Mouse (Mus musculus): Measurements from ENCODE around the gene Ppih. TPM values are rescaled to one million over a fixed set of nuclear protein-coding genes. Genes with fewer than 3 reads are reported as not detected.
"Not testable (repeated sequence)": the region's sequence is repeated elsewhere in the genome, so short reads cannot be mapped to it uniquely, and the experiment has no call there.

Ppih gene
- polyA plus RNA-seq, 1 experiment from 2014 or later = 109 TPM

DNA sequence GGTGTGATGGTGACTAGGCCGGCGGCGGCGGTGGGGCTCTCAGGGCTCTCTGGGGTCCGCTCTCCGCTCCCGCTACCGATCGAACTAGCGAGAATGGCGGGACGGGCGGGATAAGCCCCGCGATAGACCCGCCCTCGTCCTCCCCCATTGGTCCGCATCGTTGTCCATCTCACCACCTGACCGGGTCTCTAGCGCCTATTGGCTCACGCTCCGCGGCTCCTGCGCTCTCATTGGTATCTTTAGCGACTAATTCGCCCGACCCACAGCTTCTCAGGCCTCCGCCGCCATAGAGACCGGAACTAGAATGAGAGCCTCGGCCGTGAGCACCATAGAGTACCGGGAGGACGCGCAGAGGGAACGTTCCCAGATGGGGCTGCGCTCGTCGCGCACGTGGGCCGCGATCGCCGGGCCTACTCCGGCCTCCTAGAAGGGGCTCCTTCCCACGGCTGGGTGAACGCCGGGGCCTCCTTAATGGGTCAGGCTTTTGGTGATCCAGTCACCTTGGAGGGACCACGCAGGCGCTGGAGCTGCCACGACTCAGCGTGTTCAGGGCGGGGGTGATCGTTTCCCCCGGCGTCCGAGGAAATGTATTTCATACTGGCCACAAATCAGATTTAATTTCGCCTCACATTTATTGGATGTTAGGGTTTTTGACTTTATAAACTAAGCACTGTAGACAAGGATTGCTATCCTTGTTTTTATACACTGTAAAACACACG is 25.8 kb downstream of the Ppih start, which contains the start of gene Ybx1:
TSS of gene Ybx1 (minus strand) at position 190 of the 719 bp plus-strand sequence.
- peak; percentile 99 for ATAC-seq (ENCODE audit: low FRiP score)
- Histone ChIP-seq H3K9ac (ENCODE audit: low read depth, low read length) (peak within 1 kb of the TSS; percentile 87), H3K27ac (ENCODE audit: low read depth, low read length) (peak within 1 kb of the TSS; percentile 87), H3K36me3 (ENCODE audit: control insufficient read depth, insufficient read depth, low read length) (no peaks in the 10 kb centered on the region), H3K4me3 (ENCODE audit: low read depth, low read length) (peak within 1 kb of the TSS; percentile 80), H3K4me1 (replicated peaks; ENCODE audit: control insufficient read depth, insufficient read depth, low read length) (no peaks in the 10 kb centered on the region), H3K9me3 (ENCODE audit: control insufficient read depth, low read length) (no peaks in the 10 kb centered on the region), H3K27me3 (ENCODE audit: control insufficient read depth, insufficient read depth, low read length) (no peaks in the 10 kb centered on the region), H3K4me2 (replicated peaks; ENCODE audit: low read depth, low read length) (peak within 1 kb of the TSS; percentile 78)
- peak; percentile 99 for DNase-seq (ENCODE audit: low spot score)
- under 1% methylated on average over 56 of the region's 61 CpGs for WGBS

GRCm38 (mm10) chr4:119293574-119294258 is 26.6 kb downstream of the Ppih start:
- 2% methylated on average over 52 of the region's 80 CpGs for WGBS
- Histone ChIP-seq H3K27ac (ENCODE audit: low read depth, low read length) (peak overlapping the region; percentile 86), H3K4me1 (replicated peaks; ENCODE audit: control insufficient read depth, insufficient read depth, low read length) (no peaks in the 10 kb centered on the region), H3K9me3 (ENCODE audit: control insufficient read depth, low read length) (no peaks in the 10 kb centered on the region), H3K36me3 (ENCODE audit: control insufficient read depth, insufficient read depth, low read length) (no peaks in the 10 kb centered on the region), H3K9ac (ENCODE audit: low read depth, low read length) (peak overlapping the region; percentile 87), H3K27me3 (ENCODE audit: control insufficient read depth, insufficient read depth, low read length) (no peaks in the 10 kb centered on the region), H3K4me2 (replicated peaks; ENCODE audit: low read depth, low read length) (peak overlapping the region; percentile 78), H3K4me3 (ENCODE audit: low read depth, low read length) (peak overlapping the region; percentile 80)
- DNase-seq (ENCODE audit: low spot score) (peak; percentile 69), ATAC-seq (ENCODE audit: low FRiP score) (peak; percentile 45)

DNA sequence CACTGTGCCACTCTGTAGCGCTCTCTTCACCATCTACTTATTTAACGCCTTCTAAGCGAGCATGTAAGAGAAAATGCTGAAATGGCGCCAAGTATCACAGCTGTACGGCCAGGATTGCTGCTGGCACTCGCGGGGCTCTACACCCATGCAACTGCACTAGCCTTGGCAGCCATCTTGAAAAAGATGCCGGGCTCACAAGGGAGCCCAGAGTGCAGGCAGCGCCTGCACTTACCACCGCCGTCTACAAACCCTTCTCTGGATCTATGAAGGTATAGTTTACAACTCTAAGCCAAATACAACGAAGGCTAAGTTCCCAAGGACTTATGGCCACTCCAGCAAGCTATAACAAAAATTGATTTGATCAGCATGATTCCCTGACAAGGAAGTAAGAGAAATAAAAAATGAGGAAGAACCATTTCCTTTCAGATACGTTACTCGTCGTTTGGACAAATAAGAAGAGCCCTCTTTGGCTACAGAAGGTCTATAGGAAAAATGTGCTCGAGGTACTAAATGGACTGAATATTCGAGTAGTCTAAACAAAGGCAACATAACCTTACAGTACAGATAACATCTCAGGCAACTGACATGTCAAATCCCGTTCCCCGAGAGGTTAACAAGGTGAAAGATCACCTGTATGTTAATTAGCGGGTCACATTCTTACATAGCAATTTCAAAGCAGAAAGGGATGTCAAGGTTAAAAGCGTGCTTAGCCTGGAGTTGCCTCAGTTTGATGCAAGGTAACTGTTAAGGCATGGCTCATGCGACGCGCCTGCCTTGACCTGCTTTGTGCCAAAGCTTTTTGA is 27.4 kb downstream of the Ppih start:
- H3K27ac ChIP-seq (ENCODE audit: low read depth, low read length) = 0 out of 2 replicates have a peak overlapping the region, but pooled peaks have one; percentile 24
- no peaks in the 10 kb centered on the region for H3K4me1 ChIP-seq (replicated peaks; ENCODE audit: control insufficient read depth, insufficient read depth, low read length)
- H3K27me3 ChIP-seq (ENCODE audit: control insufficient read depth, insufficient read depth, low read length) = no peaks in the 10 kb centered on the region
- H3K9ac ChIP-seq (ENCODE audit: low read depth, low read length) = peak overlapping the region; percentile 87
- peak overlapping the region; percentile 78 for H3K4me2 ChIP-seq (replicated peaks; ENCODE audit: low read depth, low read length)
- DNase-seq (ENCODE audit: low spot score) = peak; percentile 64
- H3K36me3 ChIP-seq (ENCODE audit: control insufficient read depth, insufficient read depth, low read length) = no peaks in the 10 kb centered on the region
- 2% methylated on average over 24 of the region's 24 CpGs for WGBS
- no peaks in the 10 kb centered on the region for H3K9me3 ChIP-seq (ENCODE audit: control insufficient read depth, low read length)
- ATAC-seq (ENCODE audit: low FRiP score) = no peak
- H3K4me3 ChIP-seq (ENCODE audit: low read depth, low read length) = peak overlapping the region; percentile 80

- no peaks in the 10 kb centered on the region for H3K36me3 ChIP-seq (ENCODE audit: control insufficient read depth, insufficient read depth, low read length)
- peak overlapping the region; percentile 80 for H3K4me3 ChIP-seq (ENCODE audit: low read depth, low read length)
- DNase-seq (ENCODE audit: low spot score) (no peak), ATAC-seq (ENCODE audit: low FRiP score) (no peak)
- no peak overlapping the region; the same call in 1 of the 2 replicates for H3K9ac ChIP-seq (ENCODE audit: low read depth, low read length)
- H3K27me3 ChIP-seq (ENCODE audit: control insufficient read depth, insufficient read depth, low read length) = no peaks in the 10 kb centered on the region
- peak overlapping the region; percentile 78 for H3K4me2 ChIP-seq (replicated peaks; ENCODE audit: low read depth, low read length)
- H3K4me1 ChIP-seq (replicated peaks; ENCODE audit: control insufficient read depth, insufficient read depth, low read length) = no peaks in the 10 kb centered on the region
- H3K9me3 ChIP-seq (ENCODE audit: control insufficient read depth, low read length) = no peaks in the 10 kb centered on the region
- H3K27ac ChIP-seq (ENCODE audit: low read depth, low read length) = no peak overlapping the region
- 91% methylated on average over 1 of the region's 1 CpGs for WGBS
Measured at GRCm38 (mm10) chr4:119291921-119292320, 28.4 kb downstream of the Ppih start.

GRCm38 (mm10) chr4:119285336-119285735 is 35.0 kb downstream of the Ppih start:
- Histone ChIP-seq H3K9ac (ENCODE audit: low read depth, low read length) (no peak overlapping the region), H3K4me1 (replicated peaks; ENCODE audit: control insufficient read depth, insufficient read depth, low read length) (no peaks in the 10 kb centered on the region), H3K27ac (ENCODE audit: low read depth, low read length) (no peak overlapping the region), H3K9me3 (ENCODE audit: control insufficient read depth, low read length) (no peaks in the 10 kb centered on the region), H3K36me3 (ENCODE audit: control insufficient read depth, insufficient read depth, low read length) (peaks cover 11% of the 10 kb centered on the region; the same call in 1 of the 2 replicates), H3K27me3 (ENCODE audit: control insufficient read depth, insufficient read depth, low read length) (no peaks in the 10 kb centered on the region), H3K4me2 (replicated peaks; ENCODE audit: low read depth, low read length) (no peak overlapping the region), H3K4me3 (ENCODE audit: low read depth, low read length) (no peak overlapping the region)
- ATAC-seq (ENCODE audit: low FRiP score) (no peak), DNase-seq (ENCODE audit: low spot score) (no peak)
- 89% methylated on average over 2 of the region's 2 CpGs for WGBS

- no peak overlapping the region for H3K27ac ChIP-seq (ENCODE audit: low read depth, low read length)
- no peaks in the 10 kb centered on the region for H3K4me1 ChIP-seq (replicated peaks; ENCODE audit: control insufficient read depth, insufficient read depth, low read length)
- ATAC-seq (ENCODE audit: low FRiP score) = no peak
- no peak overlapping the region for H3K4me2 ChIP-seq (replicated peaks; ENCODE audit: low read depth, low read length)
- no peaks in the 10 kb centered on the region for H3K27me3 ChIP-seq (ENCODE audit: control insufficient read depth, insufficient read depth, low read length)
- H3K9ac ChIP-seq (ENCODE audit: low read depth, low read length) = no peak overlapping the region
- no peak for DNase-seq (ENCODE audit: low spot score)
- no peaks in the 10 kb centered on the region for H3K9me3 ChIP-seq (ENCODE audit: control insufficient read depth, low read length)
- no peak overlapping the region for H3K4me3 ChIP-seq (ENCODE audit: low read depth, low read length)
- WGBS = 92% methylated on average over 1 of the region's 1 CpGs
- H3K36me3 ChIP-seq (ENCODE audit: control insufficient read depth, insufficient read depth, low read length) = peaks cover 11% of the 10 kb centered on the region; the same call in 1 of the 2 replicates
Measured at GRCm38 (mm10) chr4:119284861-119285260, 35.5 kb downstream of the Ppih start.

DNA sequence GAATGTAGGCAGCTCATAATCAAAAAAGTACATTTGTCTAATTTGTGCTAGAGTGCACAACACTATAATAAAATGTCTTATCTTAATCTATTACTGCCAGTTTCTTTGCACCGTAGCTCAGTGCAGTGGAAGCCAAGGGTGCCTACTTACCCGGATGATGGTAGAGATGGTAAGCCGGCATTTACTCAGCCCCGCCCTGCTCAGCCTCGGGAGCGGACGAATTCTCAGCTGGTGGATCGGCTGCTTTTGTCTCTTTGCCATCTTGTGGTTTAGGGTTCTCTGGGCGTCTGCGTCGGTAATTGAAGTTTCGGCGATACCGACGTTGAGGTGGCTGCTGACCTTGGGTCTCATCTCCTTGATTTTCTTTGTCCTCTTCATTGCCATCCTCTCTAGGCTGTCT is 41.6 kb downstream of the Ppih start:
- H3K4me2 ChIP-seq (replicated peaks; ENCODE audit: low read depth, low read length); DNase-seq (ENCODE audit: low spot score); ATAC-seq (ENCODE audit: low FRiP score); H3K27me3 ChIP-seq (ENCODE audit: control insufficient read depth, insufficient read depth, low read length); H3K27ac ChIP-seq (ENCODE audit: low read depth, low read length); H3K9ac ChIP-seq (ENCODE audit: low read depth, low read length); H3K9me3 ChIP-seq (ENCODE audit: control insufficient read depth, low read length); H3K4me3 ChIP-seq (ENCODE audit: low read depth, low read length); H3K4me1 ChIP-seq (replicated peaks; ENCODE audit: control insufficient read depth, insufficient read depth, low read length): not testable (repeated sequence)
- H3K36me3 ChIP-seq (ENCODE audit: control insufficient read depth, insufficient read depth, low read length) = peaks cover 24% of the 10 kb centered on the region
- 89% methylated on average over 15 of the region's 15 CpGs for WGBS

DNA sequence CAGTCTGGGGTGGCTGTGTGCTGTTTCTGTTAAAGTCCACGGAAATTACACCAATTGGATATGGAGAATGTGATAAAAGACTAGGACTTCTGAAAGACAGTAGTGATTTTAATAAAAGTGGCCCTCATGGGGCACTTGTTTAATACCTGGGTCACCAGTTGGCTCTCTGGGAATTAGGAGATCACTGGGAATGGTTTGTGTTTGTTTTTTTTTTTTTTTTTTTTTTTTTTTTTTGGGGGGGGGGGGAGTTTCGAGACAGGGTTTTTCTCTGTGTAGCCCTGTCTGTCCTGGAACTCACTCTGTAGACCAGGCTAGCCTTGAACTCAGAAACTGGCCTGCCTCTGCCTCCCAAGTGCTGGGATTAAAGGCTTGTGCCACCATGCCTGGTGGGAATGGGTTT is 44.6 kb downstream of the Ppih start:
- 73% methylated on average over 2 of the region's 2 CpGs for WGBS
- ATAC-seq (ENCODE audit: low FRiP score) (no peak), DNase-seq (ENCODE audit: low spot score) (no peak)
- H3K27ac ChIP-seq (ENCODE audit: low read depth, low read length) = no peak overlapping the region
- H3K4me3 ChIP-seq (ENCODE audit: low read depth, low read length) = no peak overlapping the region
- H3K9ac ChIP-seq (ENCODE audit: low read depth, low read length) = no peak overlapping the region
- peaks cover 18% of the 10 kb centered on the region for H3K36me3 ChIP-seq (ENCODE audit: control insufficient read depth, insufficient read depth, low read length)
- no peak overlapping the region for H3K4me2 ChIP-seq (replicated peaks; ENCODE audit: low read depth, low read length)
- no peaks in the 10 kb centered on the region for H3K9me3 ChIP-seq (ENCODE audit: control insufficient read depth, low read length)
- no peaks in the 10 kb centered on the region for H3K27me3 ChIP-seq (ENCODE audit: control insufficient read depth, insufficient read depth, low read length)
- H3K4me1 ChIP-seq (replicated peaks; ENCODE audit: control insufficient read depth, insufficient read depth, low read length) = no peaks in the 10 kb centered on the region

Measured in hindbrain, embryonic 11.5 days (tissue).